Mouse (Mus musculus) 416B (cell line): ENCODE measurements at regions not wholly inside any gene's neighbourhood (a gene's known extent, or its start where the extent isn't known, plus 50 kb on each side); places are given as distances from the start of the nearest gene placed in this dataset.

ENCODE experiments used
- DNase-seq: peaks from one replicate; pipeline ENCODE4 v3.0.0; 2011; ENCODE audit warnings: low read depth

- DNase-seq, result no peak
Measured at GRCm38 (mm10) chr14:61819251-61819650, 212.0 kb downstream of the Kcnrg start.

- DNase-seq, result peak; percentile 61
Measured at GRCm38 (mm10) chr14:61834291-61834936, 227.2 kb downstream of the Kcnrg start.

GRCm38 (mm10) chr14:61835729-61836128, 228.5 kb downstream of the Kcnrg start:
- DNase-seq, result no peak

GRCm38 (mm10) chr14:61836231-61836630, 229.0 kb downstream of the Kcnrg start:
- peak; percentile 76 for DNase-seq

DNA sequence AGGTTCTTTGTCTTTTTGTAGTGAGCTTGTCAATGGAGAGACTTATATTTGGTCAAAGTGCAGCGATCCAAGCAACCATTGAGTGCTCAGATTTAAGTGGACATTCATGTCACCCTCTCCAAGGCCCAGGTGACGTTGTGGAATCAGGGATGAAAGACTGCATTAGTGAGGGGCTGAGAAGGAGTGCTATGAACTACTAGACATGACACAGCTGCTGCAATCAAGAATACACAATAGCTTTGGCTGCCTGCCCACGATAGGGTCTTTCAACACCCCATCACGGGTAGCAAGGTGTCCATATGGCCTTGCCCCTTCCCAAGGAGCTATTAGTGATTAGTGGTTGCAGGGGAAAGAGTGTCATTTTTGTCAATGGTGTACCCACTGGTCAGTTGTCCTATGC, 229.7 kb downstream of the Kcnrg start:
- DNase-seq, result no peak

DNA sequence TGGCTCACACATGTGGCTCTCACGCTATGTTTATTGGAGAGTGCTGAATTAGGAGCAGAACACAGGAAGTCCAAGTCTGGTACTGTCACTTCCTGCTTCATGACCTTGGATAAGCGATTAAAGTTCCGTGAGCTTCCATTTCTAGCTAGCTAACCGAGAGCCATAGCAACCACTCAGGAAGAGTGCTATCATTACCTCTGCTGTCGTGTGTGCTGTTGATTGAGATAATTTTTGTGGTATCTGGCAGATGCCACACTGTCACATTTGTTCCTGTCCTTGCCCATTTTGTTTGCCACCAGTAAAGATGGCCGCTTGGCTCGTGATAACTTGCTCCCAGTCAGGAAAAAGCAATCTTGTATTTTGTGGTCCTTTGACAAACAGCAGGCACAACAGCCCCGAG, 230.6 kb downstream of the Kcnrg start:
- peak; percentile 95 for DNase-seq

GRCm38 (mm10) chr14:61842476-61842875, 235.2 kb downstream of the Kcnrg start:
- DNase-seq, result no peak

- no peak for DNase-seq
Measured at GRCm38 (mm10) chr14:61846441-61846840, 239.2 kb downstream of the Kcnrg start.

DNA sequence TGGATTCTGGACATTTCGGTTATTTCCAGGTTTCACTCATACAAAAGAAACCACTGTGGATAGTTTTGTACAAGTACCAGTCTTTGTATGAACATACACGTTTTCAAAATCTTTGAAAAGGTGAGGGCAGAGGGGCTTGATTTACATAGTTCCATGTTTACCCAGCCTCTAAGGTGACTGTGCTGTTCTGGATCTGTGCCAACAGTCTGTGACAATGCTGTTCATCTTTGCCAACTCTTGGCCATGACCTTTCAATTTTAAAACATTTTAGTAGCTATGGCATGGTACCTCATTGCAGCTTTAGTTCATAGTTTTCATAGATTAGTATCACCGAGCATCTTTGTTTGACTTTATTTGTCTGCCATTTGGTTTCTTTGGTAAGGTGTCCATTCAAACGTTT, 243.0 kb downstream of the Kcnrg start:
- peak; percentile 16 for DNase-seq

DNA sequence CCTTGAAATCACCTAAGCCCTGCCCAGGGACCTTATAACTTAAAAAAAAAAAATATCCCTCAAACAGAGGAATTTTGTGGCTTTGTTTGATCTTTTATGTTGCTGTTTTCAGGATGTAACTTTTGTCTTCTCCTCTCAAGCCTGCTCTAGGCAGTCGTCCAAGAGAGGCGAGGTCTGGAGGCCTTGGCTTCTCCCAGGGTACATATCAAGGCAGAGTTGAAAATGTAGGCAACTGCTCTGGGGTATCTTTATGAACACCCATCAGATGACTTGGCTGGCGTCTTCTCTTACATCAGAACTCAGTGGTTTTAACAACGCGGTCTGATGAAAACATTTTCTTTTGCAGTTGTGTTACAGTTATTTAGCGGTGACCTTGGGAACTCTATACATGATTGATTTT, 250.4 kb downstream of the Kcnrg start:
- no peak for DNase-seq

GRCm38 (mm10) chr14:61860688-61861087, 253.4 kb downstream of the Kcnrg start:
- DNase-seq, result peak; percentile 61

DNA sequence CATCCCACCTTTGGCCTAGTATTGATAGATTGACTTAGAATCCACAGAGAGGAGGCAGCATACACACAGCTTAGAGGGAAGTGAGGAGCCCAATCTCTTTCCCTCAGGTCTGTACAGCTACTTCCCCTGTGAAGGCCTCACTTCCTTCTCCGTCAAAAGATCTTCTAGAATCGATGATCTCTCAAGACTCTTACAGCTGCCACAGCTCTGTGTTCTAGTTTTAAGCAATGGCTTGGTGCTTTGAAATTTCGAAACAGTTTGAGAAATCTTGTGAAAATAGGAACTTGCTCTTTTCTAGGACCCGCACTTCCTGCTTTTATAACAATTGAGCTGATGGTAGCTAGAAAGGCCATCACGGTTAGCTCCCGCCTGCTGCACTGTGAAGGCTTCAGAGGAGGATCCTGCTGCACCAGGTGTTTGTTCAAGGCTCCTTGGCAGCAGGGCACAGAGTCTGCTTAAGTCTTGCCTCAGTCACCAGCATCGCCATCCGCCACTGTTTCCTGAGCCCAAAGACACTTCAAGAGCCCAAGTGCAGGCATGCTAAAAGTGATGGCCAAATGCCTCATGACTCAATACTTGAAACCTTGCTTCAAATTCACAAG, 254.2 kb downstream of the Kcnrg start:
- peak; percentile 87 for DNase-seq

DNA sequence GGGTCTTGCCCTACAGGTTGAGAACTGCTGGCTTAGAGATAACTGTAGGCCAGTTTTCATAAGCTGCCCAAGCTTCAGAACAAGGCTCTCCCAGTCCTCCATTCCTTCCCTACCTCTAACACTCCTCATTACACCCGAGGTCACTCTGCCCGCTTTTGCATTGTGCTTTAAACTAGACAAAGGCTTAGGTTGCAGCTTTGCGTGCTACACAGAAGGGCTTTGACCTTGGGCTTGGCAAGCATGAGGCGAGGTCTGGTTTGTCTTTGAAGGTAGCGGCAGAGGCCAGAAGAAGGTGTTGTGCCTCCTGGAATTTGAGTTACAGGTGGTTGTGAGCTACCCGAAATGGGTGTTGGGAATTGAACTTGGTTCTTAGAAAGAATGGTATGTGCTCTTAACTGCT, 255.7 kb downstream of the Kcnrg start:
- no peak for DNase-seq

DNA sequence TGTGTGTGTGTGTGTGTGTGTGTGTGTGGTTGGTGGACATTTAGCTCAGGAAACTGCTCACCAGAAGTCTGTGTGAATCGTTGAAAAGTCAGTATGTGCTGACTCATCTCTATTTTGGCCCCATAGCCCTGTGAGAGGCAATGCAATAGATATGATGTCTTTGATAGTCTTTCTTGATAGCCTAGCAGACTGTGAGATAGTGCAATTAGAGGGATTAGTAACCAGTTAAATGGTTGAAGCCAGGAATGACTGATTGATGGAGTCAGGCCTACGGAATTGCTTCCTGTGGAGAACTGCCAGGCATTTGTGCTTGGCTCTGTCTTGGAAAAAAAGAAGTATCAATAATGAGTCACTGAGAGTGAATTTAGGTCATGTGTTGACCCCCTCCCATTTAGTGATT, 256.2 kb downstream of the Kcnrg start:
- DNase-seq, result peak; percentile 85

DNA sequence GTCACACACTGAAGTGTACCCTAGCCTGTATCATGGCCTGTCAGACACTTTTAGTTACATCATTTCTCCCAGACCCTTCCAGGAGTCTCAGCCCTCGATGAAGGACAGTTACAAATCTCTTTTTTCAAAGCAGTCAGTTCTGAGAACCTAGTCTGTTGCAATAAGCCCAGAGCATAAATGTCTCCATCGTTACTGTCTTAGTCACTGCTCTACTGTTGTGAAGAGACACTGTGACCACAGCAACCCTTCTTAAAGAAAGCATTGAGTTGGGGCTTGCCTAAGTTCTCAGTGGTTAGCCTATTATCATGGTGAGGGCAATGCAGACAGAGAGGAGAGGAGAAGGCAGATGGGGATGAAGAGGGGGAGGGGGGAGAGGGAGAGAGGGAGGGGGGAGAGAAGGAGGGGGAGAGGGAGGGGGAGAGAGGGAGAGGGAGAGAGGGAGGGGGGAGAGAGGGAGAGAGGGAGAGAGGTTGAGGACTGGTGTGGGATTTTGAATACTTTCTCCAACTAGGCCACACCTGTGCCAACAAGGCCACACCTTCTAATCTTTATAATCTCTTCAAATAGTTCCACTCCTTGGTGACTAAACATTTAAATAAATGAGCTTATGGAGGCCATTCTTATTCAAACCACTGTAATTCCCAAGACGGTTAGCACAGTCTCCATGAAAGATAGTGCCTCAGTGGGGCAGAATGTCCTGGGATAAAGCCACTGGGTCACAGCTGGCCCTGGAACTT, 259.4 kb downstream of the Kcnrg start:
- DNase-seq, result peak; percentile 80

- peak; percentile 11 for DNase-seq
Measured at GRCm38 (mm10) chr14:61874206-61874605, 266.9 kb downstream of the Kcnrg start.

GRCm38 (mm10) chr14:61879416-61879815, 272.2 kb downstream of the Kcnrg start:
- DNase-seq, result no peak

DNA sequence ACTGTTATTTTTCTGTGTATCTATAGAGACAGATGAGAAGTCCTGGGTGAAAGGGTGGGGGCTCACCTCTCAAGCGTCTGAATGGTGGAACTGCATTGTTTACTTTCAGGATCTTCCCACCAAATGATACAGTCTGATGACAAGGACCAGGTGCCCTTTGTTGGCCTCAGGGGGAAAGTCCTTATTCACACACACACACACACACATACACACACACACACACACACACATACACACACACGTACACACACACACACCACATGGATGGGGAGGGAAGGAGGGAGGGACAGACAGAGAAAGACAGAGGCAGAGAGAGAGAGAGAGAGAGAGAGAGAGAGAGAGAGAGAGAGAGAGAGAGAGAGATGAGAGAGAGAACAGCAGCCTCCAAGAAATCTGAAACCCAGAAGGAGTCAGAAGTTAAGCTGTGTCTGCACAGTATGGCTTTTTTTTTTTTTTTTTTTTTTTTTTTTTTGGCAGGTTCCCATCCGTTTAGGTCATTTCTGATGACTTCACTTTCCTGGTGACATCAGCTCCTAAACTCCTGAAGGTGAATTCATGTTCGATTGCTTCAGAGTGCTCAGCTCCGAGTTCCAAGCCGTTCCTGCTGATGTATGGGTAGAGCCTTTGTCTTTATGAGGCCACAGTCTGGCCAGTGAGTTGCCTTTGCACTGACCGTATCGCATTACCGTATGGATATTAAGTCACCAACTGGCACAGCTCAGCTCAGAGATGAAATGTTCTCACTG, 273.4 kb downstream of the Kcnrg start:
- peak; percentile 17 for DNase-seq

DNA sequence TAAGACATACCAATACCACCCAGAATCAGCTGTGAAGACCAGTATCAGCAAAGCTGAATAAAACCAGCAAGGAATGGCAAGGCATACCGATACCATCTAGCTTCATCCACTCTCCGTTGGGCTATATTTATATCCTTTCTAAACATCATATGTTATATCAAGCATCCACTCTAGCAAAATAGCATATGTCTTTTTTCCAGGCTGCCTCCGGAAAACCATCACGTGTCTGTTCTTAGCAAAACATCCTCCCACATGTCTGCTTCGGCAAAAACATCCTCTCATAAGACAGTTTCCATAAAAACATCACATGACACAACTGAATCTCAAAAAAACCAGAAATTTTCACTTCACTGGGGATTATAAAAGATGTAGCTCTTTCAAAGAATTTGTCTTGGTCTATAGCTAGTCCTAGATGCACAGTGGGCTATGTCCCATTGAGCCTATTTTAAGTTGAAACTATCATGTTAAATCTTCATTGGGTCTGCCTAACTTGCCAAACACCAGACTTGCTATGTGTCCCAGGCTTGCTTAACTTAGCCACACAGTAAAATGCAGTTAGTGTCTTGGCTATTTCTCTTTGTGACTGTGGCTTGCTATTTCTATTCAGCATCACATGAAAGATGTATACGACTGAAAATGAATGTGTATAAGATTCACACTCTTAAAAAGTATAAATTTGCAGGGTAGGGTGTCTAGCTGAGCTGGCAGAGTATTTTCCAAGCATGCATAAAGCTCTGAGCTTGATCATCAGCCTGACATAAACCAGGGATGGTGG, 278.2 kb downstream of the Kcnrg start:
- DNase-seq, result no peak

DNA sequence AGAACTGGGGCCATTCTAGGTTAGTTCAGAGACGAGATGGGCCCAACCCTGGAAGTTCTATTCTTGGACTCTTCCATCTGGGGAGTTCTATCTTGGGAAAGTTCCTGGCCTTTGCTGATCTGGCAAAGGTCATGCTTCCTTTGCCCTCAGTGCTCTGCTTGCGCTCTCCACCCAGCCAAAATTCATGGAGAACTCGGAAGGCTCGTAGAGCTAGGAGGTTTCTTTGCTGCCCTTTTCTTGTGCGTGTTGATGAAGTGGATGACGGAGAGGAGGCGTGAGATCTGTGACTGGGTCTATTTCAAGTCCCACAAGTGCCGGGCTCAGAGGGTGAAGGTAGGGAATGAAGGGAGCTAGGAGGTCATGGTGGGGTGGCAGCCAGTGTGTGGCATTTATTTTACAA, 282.4 kb downstream of the Kcnrg start:
- DNase-seq, result no peak

GRCm38 (mm10) chr14:61893786-61894185, 286.5 kb downstream of the Kcnrg start:
- no peak for DNase-seq

GRCm38 (mm10) chr14:61896879-61897278, 289.6 kb downstream of the Kcnrg start:
- DNase-seq, result no peak
